Mouse (Mus musculus): Measurements from ENCODE around the gene Mrpl23. TPM values are rescaled to one million over a fixed set of nuclear protein-coding genes. Genes with fewer than 3 reads are reported as not detected.

Gene Mrpl23
- polyA plus RNA-seq, 1 experiment, result 21.3 TPM

- peaks cover 2% of the 10 kb centered on the region; the same call in 1 of the 2 replicates for H3K4me1 ChIP-seq (replicated peaks; ENCODE audit: control insufficient read depth, insufficient read depth, low read length)
- H3K27me3 ChIP-seq (ENCODE audit: control insufficient read depth, insufficient read depth, low read length), result no peaks in the 10 kb centered on the region
- no peaks in the 10 kb centered on the region for H3K36me3 ChIP-seq (ENCODE audit: control insufficient read depth, insufficient read depth, low read length)
- no peak overlapping the region for H3K4me3 ChIP-seq (ENCODE audit: control insufficient read depth, insufficient read depth, low read length)
- whole genome bisulfite sequencing, result 55% methylated on average over 11 of the region's 11 CpGs
- TF ChIP-seq CTCF (IDR thresholded peaks at IDR 0.05; ENCODE audit: borderline replicate concordance, control insufficient read depth, extremely low read depth, insufficient read depth, low read length, poor library complexity) (no peak), POLR2A (IDR thresholded peaks at IDR 0.05; ENCODE audit: control insufficient read depth, extremely low read depth, insufficient read depth, low read length, poor library complexity) (no peak)
- DNase-seq, result no peak
- H3K27ac ChIP-seq (ENCODE audit: control insufficient read depth, insufficient read depth, low read length), result no peak overlapping the region
Measured at GRCm38 (mm10) chr7:142553417-142554335, 21.2 kb downstream of the Mrpl23 start.

GRCm38 (mm10) chr7:142554625-142555024, 22.1 kb downstream of the Mrpl23 start:
- no peaks in the 10 kb centered on the region for H3K27me3 ChIP-seq (ENCODE audit: control insufficient read depth, insufficient read depth, low read length)
- H3K36me3 ChIP-seq (ENCODE audit: control insufficient read depth, insufficient read depth, low read length), result no peaks in the 10 kb centered on the region
- TF ChIP-seq POLR2A (IDR thresholded peaks at IDR 0.05; ENCODE audit: control insufficient read depth, extremely low read depth, insufficient read depth, low read length, poor library complexity) (no peak), CTCF (IDR thresholded peaks at IDR 0.05; ENCODE audit: borderline replicate concordance, control insufficient read depth, extremely low read depth, insufficient read depth, low read length, poor library complexity) (no peak)
- WGBS, result 68% methylated on average over 1 of the region's 1 CpGs
- no peak for DNase-seq
- H3K4me3 ChIP-seq (ENCODE audit: control insufficient read depth, insufficient read depth, low read length), result no peak overlapping the region
- H3K27ac ChIP-seq (ENCODE audit: control insufficient read depth, insufficient read depth, low read length), result no peak overlapping the region
- peaks cover 2% of the 10 kb centered on the region; the same call in 1 of the 2 replicates for H3K4me1 ChIP-seq (replicated peaks; ENCODE audit: control insufficient read depth, insufficient read depth, low read length)

GRCm38 (mm10) chr7:142555366-142556088, 23.0 kb downstream of the Mrpl23 start:
- Histone ChIP-seq H3K27me3 (ENCODE audit: control insufficient read depth, insufficient read depth, low read length) (no peaks in the 10 kb centered on the region), H3K27ac (ENCODE audit: control insufficient read depth, insufficient read depth, low read length) (no peak overlapping the region), H3K4me3 (ENCODE audit: control insufficient read depth, insufficient read depth, low read length) (no peak overlapping the region), H3K4me1 (replicated peaks; ENCODE audit: control insufficient read depth, insufficient read depth, low read length) (peaks cover 2% of the 10 kb centered on the region; the same call in 1 of the 2 replicates), H3K36me3 (ENCODE audit: control insufficient read depth, insufficient read depth, low read length) (no peaks in the 10 kb centered on the region)
- no peak for DNase-seq
- 88% methylated on average over 8 of the region's 8 CpGs for WGBS
- no peak for TF ChIP-seq CTCF (IDR thresholded peaks at IDR 0.05; ENCODE audit: borderline replicate concordance, control insufficient read depth, extremely low read depth, insufficient read depth, low read length, poor library complexity)
- TF ChIP-seq POLR2A (IDR thresholded peaks at IDR 0.05; ENCODE audit: control insufficient read depth, extremely low read depth, insufficient read depth, low read length, poor library complexity), result no peak

GRCm38 (mm10) chr7:142556089-142556476, 23.6 kb downstream of the Mrpl23 start:
- Histone ChIP-seq H3K4me1 (replicated peaks; ENCODE audit: control insufficient read depth, insufficient read depth, low read length) (peaks cover 2% of the 10 kb centered on the region; the same call in 1 of the 2 replicates), H3K27ac (ENCODE audit: control insufficient read depth, insufficient read depth, low read length) (no peak overlapping the region), H3K4me3 (ENCODE audit: control insufficient read depth, insufficient read depth, low read length) (no peak overlapping the region), H3K36me3 (ENCODE audit: control insufficient read depth, insufficient read depth, low read length) (no peaks in the 10 kb centered on the region), H3K27me3 (ENCODE audit: control insufficient read depth, insufficient read depth, low read length) (no peaks in the 10 kb centered on the region)
- TF ChIP-seq POLR2A (IDR thresholded peaks at IDR 0.05; ENCODE audit: control insufficient read depth, extremely low read depth, insufficient read depth, low read length, poor library complexity) (no peak), CTCF (IDR thresholded peaks at IDR 0.05; ENCODE audit: borderline replicate concordance, control insufficient read depth, extremely low read depth, insufficient read depth, low read length, poor library complexity) (no peak)
- no peak for DNase-seq
- WGBS, result 96% methylated on average over 2 of the region's 2 CpGs

- Histone ChIP-seq H3K4me1 (replicated peaks; ENCODE audit: control insufficient read depth, insufficient read depth, low read length) (peaks cover 2% of the 10 kb centered on the region; the same call in 1 of the 2 replicates), H3K36me3 (ENCODE audit: control insufficient read depth, insufficient read depth, low read length) (no peaks in the 10 kb centered on the region), H3K4me3 (ENCODE audit: control insufficient read depth, insufficient read depth, low read length) (no peak overlapping the region), H3K27me3 (ENCODE audit: control insufficient read depth, insufficient read depth, low read length) (no peaks in the 10 kb centered on the region), H3K27ac (ENCODE audit: control insufficient read depth, insufficient read depth, low read length) (no peak overlapping the region)
- DNase-seq, result no peak
- 91% methylated on average over 6 of the region's 6 CpGs for WGBS
- TF ChIP-seq CTCF (IDR thresholded peaks at IDR 0.05; ENCODE audit: borderline replicate concordance, control insufficient read depth, extremely low read depth, insufficient read depth, low read length, poor library complexity), result no peak
- TF ChIP-seq POLR2A (IDR thresholded peaks at IDR 0.05; ENCODE audit: control insufficient read depth, extremely low read depth, insufficient read depth, low read length, poor library complexity), result no peak
Measured at GRCm38 (mm10) chr7:142557696-142558095, 25.2 kb downstream of the Mrpl23 start.

- Histone ChIP-seq H3K36me3 (ENCODE audit: control insufficient read depth, insufficient read depth, low read length) (no peaks in the 10 kb centered on the region), H3K27ac (ENCODE audit: control insufficient read depth, insufficient read depth, low read length) (no peak overlapping the region), H3K4me1 (replicated peaks; ENCODE audit: control insufficient read depth, insufficient read depth, low read length) (0 out of 2 replicates have a peak, but pooled peaks cover 1% of the 10 kb centered on the region), H3K4me3 (ENCODE audit: control insufficient read depth, insufficient read depth, low read length) (no peak overlapping the region), H3K27me3 (ENCODE audit: control insufficient read depth, insufficient read depth, low read length) (no peaks in the 10 kb centered on the region)
- DNase-seq, result no peak
- TF ChIP-seq POLR2A (IDR thresholded peaks at IDR 0.05; ENCODE audit: control insufficient read depth, extremely low read depth, insufficient read depth, low read length, poor library complexity), result no peak
- TF ChIP-seq CTCF (IDR thresholded peaks at IDR 0.05; ENCODE audit: borderline replicate concordance, control insufficient read depth, extremely low read depth, insufficient read depth, low read length, poor library complexity), result no peak
- 94% methylated on average over 9 of the region's 9 CpGs for WGBS
Measured at GRCm38 (mm10) chr7:142558511-142559146, 26.1 kb downstream of the Mrpl23 start.

Data from thymus, adult 2 months (tissue).